Mouse (Mus musculus): ENCODE results near the gene Canx. TPM values are rescaled to one million over a fixed set of nuclear protein-coding genes. Genes with fewer than 3 reads are reported as not detected.

Canx gene
- polyA plus RNA-seq, 1 experiment from 2014 or later = 266 TPM

DNA sequence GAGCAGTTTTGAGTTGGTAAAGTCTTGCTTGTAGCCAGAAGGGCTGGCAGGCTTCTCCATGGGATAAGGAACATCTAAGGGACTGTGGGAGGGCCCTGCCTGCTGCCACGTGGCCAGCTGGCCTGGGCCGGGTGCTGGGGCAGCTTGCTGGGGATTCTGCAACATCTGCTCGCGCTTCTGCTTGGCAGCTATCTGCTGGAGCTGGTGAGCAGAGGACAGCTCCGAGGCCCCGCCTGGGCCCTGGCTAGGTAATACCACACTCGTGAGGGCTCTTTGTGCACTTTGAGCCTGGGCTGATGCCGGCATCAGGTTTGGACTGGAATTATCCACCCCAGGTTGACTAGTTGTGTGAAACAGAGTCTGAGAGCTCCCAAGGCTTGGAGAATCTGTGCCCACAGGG lies 59.5 kb downstream of the Canx start:
- Histone ChIP-seq H3K9ac (no peak overlapping the region), H3K4me3 (no peak overlapping the region), H3K27me3 (replicated peaks) (no peaks in the 10 kb centered on the region), H3K9me3 (no peaks in the 10 kb centered on the region), H3K27ac (no peak overlapping the region), H3K4me1 (no peaks in the 10 kb centered on the region), H3K4me2 (no peak overlapping the region), H3K36me3 (replicated peaks) (peaks cover 43% of the 10 kb centered on the region)
- WGBS = 94% methylated on average over 8 of the region's 8 CpGs
- no peak for ATAC-seq (replicated peaks)

DNA sequence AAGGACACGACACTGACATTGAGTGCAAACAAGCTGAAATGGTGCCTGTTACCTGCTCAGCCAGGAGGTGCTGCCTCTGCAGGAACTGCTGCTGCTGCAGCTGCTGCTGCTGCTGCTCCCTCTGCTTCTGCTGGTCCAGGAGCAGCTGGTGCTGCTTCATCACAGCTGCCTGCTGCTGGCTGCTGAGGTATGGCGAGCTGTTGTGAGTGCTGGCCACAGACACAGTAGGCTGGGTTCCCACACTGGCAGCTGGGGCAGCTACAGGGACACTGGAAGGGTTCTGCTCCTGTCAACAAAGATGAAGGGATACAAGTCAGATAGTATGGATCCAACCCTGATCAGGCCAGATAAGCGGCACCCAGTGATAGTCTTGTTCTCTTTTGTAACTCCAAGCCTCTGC lies 62.3 kb downstream of the Canx start:
- no peak overlapping the region for H3K4me3 ChIP-seq
- no peak overlapping the region for H3K27ac ChIP-seq
- no peaks in the 10 kb centered on the region for H3K27me3 ChIP-seq (replicated peaks)
- no peak overlapping the region for H3K9ac ChIP-seq
- H3K36me3 ChIP-seq (replicated peaks) = peaks cover 49% of the 10 kb centered on the region
- no peak overlapping the region for H3K4me2 ChIP-seq
- H3K9me3 ChIP-seq = no peaks in the 10 kb centered on the region
- WGBS = 96% methylated on average over 3 of the region's 3 CpGs
- no peaks in the 10 kb centered on the region for H3K4me1 ChIP-seq
- ATAC-seq (replicated peaks) = no peak

DNA sequence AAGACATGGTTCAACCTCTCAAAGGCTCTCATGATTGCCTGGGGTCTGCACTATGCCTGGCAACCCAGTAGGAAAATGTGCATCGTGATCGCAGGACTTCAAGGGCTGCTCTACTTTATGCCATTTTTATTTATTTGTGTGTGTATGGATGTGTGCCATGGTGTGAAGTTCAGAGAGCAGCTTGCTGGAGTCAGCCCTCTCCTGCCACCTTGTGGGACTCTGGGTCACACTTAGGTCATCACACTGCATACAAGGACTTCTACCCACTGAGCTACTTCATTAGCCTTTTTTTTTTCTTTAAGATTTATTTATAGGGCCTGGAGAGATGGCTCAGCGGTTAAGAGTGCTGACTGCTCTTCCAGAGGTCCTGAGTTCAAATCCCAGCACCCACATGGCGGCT lies 63.5 kb downstream of the Canx start:
- no peaks in the 10 kb centered on the region for H3K9me3 ChIP-seq
- ATAC-seq (replicated peaks) = no peak
- WGBS = 90% methylated on average over 4 of the region's 4 CpGs
- peaks cover 58% of the 10 kb centered on the region for H3K36me3 ChIP-seq (replicated peaks)
- no peak overlapping the region for H3K9ac ChIP-seq
- H3K4me1 ChIP-seq = no peaks in the 10 kb centered on the region
- H3K4me3 ChIP-seq = no peak overlapping the region
- no peak overlapping the region for H3K4me2 ChIP-seq
- H3K27me3 ChIP-seq (replicated peaks) = no peaks in the 10 kb centered on the region
- no peak overlapping the region for H3K27ac ChIP-seq

DNA sequence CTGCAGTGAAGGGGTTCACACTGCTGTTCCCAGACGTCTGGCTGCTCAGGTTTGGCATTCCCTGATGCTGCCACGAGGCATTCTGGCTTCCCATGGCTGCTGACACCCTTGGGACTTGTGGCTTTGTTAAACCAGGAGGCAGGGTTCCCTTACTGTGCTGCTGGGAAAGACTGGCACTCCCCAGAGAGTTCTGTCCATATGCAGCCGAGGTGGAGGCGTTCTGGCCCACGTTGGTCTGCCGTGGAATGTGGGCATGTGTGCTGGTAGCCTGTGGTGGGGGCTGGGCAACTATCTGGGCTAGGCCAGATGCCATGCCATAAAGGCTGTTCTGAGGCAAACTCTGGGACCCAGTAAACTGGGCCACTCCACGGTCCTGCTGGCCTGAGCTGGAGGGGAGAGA lies 67.2 kb downstream of the Canx start:
- H3K36me3 ChIP-seq (replicated peaks) = peaks cover 41% of the 10 kb centered on the region

DNA sequence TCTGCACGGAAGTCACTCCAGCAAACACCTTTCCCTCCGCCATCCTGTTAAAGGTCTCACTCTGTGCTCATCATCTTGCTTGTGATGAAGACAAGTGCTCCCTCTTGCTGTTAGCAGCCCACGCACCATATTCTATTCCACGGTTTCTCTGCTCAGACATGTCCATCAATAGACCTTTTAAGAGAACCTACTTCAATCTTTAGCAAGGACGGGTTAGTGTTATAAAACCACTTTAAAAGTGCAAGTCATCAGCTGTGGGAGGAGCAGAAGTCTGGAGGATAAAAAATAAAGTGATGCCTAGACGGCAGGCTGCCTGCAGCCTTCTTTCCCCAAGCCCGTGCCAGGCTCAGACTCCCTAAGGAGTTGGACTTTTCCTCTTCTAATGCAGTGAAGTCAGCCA lies 68.9 kb downstream of the Canx start:
- Histone ChIP-seq H3K4me3 (no peak overlapping the region), H3K9me3 (no peaks in the 10 kb centered on the region), H3K36me3 (replicated peaks) (peaks cover 25% of the 10 kb centered on the region), H3K27ac (no peak overlapping the region), H3K9ac (no peak overlapping the region), H3K4me2 (no peak overlapping the region), H3K4me1 (no peaks in the 10 kb centered on the region), H3K27me3 (replicated peaks) (no peaks in the 10 kb centered on the region)
- no peak for ATAC-seq (replicated peaks)
- WGBS = 87% methylated on average over 7 of the region's 7 CpGs

More for the DNA sequence above, 67.2 kb downstream of the Canx start:
- Histone ChIP-seq H3K4me2 (no peak overlapping the region), H3K9me3 (no peaks in the 10 kb centered on the region), H3K4me1 (no peaks in the 10 kb centered on the region), H3K27ac (no peak overlapping the region), H3K4me3 (no peak overlapping the region), H3K9ac (no peak overlapping the region), H3K27me3 (replicated peaks) (no peaks in the 10 kb centered on the region)
- ATAC-seq (replicated peaks) = no peak
- 77% methylated on average over 7 of the region's 7 CpGs for WGBS

DNA sequence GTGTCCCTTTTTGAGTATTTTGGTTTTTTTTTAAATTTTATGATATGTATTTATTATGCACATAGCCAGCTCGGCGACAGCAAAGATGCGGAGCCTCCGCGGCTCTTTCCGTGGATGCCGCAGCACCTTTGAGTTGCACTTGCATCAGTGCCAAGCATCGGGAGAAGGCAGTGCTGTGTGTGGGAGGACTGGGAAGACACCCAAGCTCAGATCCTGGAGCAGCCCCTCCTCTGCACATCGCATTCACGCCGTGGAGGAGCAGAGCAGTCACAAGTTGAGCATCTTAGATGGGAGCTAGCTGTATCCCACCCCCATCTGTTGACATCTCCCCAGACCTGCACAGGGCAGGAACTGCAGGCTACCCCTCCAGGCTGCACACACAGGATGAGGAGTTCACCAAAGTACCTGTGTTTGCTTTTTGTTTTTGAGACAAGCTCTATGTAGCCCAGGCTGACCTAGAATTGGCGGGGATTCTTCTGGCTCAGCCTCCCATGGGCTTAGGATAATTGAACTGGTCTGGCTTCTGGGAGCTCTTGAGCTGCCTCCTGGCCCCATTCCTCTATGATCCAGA lies 71.4 kb downstream of the Canx start:
- Histone ChIP-seq H3K27ac (no peak overlapping the region), H3K9ac (no peak overlapping the region), H3K27me3 (replicated peaks) (no peaks in the 10 kb centered on the region), H3K4me3 (no peak overlapping the region), H3K4me1 (no peaks in the 10 kb centered on the region), H3K9me3 (no peaks in the 10 kb centered on the region), H3K4me2 (no peak overlapping the region), H3K36me3 (replicated peaks) (peaks cover 15% of the 10 kb centered on the region)
- no peak for ATAC-seq (replicated peaks)
- 84% methylated on average over 12 of the region's 12 CpGs for WGBS

DNA sequence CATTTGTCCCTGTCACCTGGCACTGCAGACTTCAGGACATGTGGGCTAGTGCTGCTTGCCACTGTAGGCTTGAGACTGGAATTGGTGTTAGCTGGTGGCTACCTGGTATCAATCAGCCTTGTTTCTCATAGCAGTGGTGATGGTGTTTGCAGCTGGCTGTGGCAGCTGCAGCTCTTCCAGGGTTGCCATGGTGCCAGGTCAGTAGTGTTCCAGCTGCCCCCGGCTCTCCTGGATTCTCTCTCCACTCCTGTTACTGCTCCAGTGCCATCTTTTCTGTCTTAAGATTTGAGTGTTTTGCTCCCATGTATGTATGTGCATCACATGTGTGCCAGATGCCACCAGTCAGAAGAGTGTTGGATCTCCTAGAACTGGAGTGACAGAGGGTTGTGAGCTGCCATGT lies 72.1 kb downstream of the Canx start:
- no peak overlapping the region for H3K27ac ChIP-seq
- WGBS = 50% methylated on average over 1 of the region's 1 CpGs
- H3K4me3 ChIP-seq = no peak overlapping the region
- no peak overlapping the region for H3K9ac ChIP-seq
- H3K36me3 ChIP-seq (replicated peaks) = peaks cover 15% of the 10 kb centered on the region
- no peaks in the 10 kb centered on the region for H3K27me3 ChIP-seq (replicated peaks)
- H3K9me3 ChIP-seq = no peaks in the 10 kb centered on the region
- H3K4me2 ChIP-seq = no peak overlapping the region
- ATAC-seq (replicated peaks) = no peak
- H3K4me1 ChIP-seq = no peaks in the 10 kb centered on the region

DNA sequence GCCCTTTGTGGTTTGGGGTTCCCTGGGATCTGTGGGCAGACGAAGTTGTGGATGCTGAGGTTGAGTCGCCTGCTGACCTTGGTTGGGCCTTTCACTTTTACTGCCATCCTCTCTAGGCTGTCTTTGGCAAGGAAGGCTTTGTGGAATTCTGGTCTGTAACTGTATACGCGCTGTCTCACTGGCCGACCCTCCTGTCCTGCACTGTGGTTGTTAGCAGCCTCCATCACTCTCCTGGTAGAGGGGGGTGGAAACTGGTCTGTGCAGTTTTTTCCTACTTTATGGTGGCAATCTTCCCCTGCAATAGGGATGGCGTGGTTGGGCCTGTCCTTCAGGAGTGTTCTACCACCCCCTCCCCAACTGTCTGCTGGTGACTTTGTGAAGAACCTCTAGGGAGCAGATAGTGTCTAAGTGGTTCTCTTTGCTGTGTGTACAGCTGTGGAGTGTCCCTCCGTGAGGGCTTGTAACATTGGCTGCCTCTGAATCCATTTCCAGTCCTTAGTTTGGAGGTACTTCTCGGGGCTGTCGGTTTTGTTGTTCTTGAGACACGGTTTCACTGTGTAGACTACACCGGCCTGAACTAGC lies 72.7 kb downstream of the Canx start:
- ATAC-seq (replicated peaks) = no peak

DNA sequence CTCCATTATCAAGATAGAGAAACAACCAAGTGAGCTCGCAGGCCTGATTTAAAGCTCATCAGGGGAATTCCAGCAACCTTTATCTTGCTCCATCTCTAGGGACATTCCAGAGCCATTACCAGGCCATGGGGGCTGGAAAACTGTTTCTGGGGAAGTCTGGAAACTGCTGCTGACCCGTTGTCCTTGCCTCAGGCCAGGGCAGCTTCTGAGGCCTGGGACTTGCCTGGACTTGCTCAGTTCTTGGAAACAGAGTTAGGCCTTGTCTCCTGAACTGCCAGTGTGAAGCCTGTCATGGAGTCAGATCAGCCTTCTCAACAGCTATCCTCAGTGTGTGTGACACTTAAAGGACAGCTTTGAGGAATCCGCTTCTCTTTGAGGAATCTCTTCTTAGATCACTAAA lies 73.3 kb downstream of the Canx start:
- 76% methylated on average over 3 of the region's 3 CpGs for whole genome bisulfite sequencing
- Histone ChIP-seq H3K9ac (no peak overlapping the region), H3K27ac (no peak overlapping the region), H3K27me3 (replicated peaks) (no peaks in the 10 kb centered on the region), H3K4me3 (no peak overlapping the region), H3K4me1 (no peaks in the 10 kb centered on the region), H3K9me3 (no peaks in the 10 kb centered on the region), H3K4me2 (no peak overlapping the region), H3K36me3 (replicated peaks) (peaks cover 7% of the 10 kb centered on the region; the same call in 1 of the 2 replicates)
- no peak for ATAC-seq (replicated peaks)

More for the DNA sequence above, 72.7 kb downstream of the Canx start:
- Histone ChIP-seq H3K4me3 (no peak overlapping the region), H3K9me3 (no peaks in the 10 kb centered on the region), H3K36me3 (replicated peaks) (peaks cover 11% of the 10 kb centered on the region), H3K27me3 (replicated peaks) (no peaks in the 10 kb centered on the region), H3K4me1 (no peaks in the 10 kb centered on the region), H3K4me2 (no peak overlapping the region), H3K27ac (no peak overlapping the region), H3K9ac (no peak overlapping the region)
- 80% methylated on average over 11 of the region's 11 CpGs for WGBS

DNA sequence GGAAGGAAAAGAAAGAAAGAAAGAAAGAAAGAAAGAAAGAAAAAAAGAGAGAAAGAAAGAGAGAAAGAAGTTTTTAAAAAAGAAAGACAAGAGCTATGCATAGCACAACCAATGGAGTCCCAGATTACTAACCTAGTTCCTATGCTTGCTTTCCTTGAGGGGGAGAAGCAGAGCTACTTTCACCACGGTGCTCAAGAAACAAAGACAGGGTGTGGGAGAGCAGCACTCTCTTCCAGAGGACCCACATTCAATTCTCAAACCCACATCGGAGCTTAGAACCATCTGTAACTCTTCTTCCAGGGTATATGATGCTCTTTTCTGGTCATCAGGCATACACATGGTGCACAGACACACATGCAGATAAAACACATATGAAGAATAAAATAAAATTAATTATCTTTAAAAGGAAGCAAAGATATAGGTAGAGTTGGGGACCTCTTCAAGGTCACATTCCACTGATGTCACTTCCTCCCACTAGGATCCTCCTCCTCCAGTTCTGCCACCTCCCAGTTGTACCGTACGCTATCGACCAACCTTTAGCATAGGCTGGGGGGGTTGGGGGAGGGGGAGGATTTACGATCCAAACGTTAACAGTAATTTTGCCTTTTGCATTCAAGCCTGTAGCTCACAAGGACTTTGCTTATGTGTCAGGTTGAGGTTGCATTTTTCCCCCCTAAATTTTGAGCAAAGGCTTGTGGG lies 76.9 kb downstream of the Canx start:
- H3K9ac ChIP-seq = no peak overlapping the region
- WGBS = 85% methylated on average over 7 of the region's 7 CpGs
- no peaks in the 10 kb centered on the region for H3K27me3 ChIP-seq (replicated peaks)
- no peak overlapping the region for H3K4me2 ChIP-seq
- H3K36me3 ChIP-seq (replicated peaks) = no peaks in the 10 kb centered on the region
- H3K4me3 ChIP-seq = no peak overlapping the region
- no peak for ATAC-seq (replicated peaks)
- no peaks in the 10 kb centered on the region for H3K9me3 ChIP-seq
- H3K4me1 ChIP-seq = no peaks in the 10 kb centered on the region
- H3K27ac ChIP-seq = no peak overlapping the region

DNA sequence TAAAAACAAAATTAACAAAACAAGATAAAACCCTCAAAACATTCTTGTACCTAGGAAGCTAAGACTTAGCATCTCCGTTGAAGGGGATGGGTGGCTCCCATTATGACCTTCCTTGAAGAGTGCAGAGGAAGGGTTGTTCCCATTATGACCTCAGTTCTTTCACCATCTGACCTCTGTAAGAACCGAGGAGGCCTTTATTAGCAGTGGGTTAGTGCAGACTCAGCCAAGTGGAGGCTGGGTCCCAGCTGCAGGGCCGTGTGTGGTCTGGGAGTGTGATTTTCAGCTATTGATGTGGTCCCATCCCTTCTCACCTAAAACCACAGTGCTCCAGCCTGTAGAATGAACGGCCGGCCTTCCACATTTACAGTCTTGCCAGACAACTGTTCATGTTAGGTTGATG lies 80.2 kb downstream of the Canx start:
- Histone ChIP-seq H3K9ac (no peak overlapping the region), H3K4me3 (no peak overlapping the region), H3K4me2 (no peak overlapping the region), H3K27me3 (replicated peaks) (no peaks in the 10 kb centered on the region), H3K4me1 (no peaks in the 10 kb centered on the region), H3K36me3 (replicated peaks) (no peaks in the 10 kb centered on the region), H3K27ac (no peak overlapping the region), H3K9me3 (no peaks in the 10 kb centered on the region)
- 77% methylated on average over 5 of the region's 5 CpGs for WGBS
- ATAC-seq (replicated peaks) = no peak
